Mouse (Mus musculus) heart, adult 2 months (tissue): ENCODE measurements at regions not wholly inside any gene's neighbourhood (a gene's known extent, or its start where the extent isn't known, plus 50 kb on each side); places are given as distances from the start of the nearest gene placed in this dataset.

Experiments used
- CTCF ChIP-seq: fragments of 200-600 bp; IDR thresholded peaks from 2 replicates; pipeline ENCODE4 v1.8.1; 2022; ENCODE audit warnings: antibody characterized with exemption, mild to moderate bottlenecking, moderate library complexity
- EP300 ChIP-seq: fragments of 200-500 bp; IDR thresholded peaks from 2 replicates; pipeline ENCODE4 v1.6.1; 2011; ENCODE audit warnings: low read depth, low read length, control low read depth; ENCODE audit not compliant: insufficient read depth
- POLR2A ChIP-seq: fragments of 200-500 bp; IDR thresholded peaks from 2 replicates; pipeline ENCODE4 v1.6.1; 2011; ENCODE audit warnings: mild to moderate bottlenecking, low read depth, low read length, control low read depth; ENCODE audit not compliant: insufficient read depth

DNA sequence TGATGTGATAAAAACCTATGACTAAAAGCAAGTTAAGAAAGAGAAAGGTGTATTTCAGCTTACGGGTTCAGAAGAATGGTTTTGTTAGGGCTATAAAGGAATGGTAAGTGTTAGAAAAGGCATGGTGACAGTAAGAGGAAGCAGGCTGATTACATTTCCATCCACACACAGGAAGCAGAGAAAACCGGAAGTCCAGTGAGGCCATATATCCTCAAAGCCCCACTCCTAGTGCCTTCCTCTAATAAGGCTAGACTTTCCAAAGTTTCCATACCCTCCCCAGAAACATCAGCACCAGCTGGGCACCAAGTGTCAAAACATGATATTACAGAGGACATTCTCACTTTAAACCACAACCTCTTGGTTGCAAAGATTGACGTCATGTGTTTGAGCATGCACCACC, 316.3 kb downstream of the Klf5 start:
- TF ChIP-seq EP300 (no peak), POLR2A (no peak), CTCF (no peak)
